Mouse (Mus musculus) testis, adult 2 months (tissue): ENCODE data around the gene Trim26. TPM values are rescaled to one million over a fixed set of nuclear protein-coding genes. Genes with fewer than 3 reads are reported as not detected.
"Not testable (repeated sequence)": the region's sequence is repeated elsewhere in the genome, so short reads cannot be mapped to it uniquely, and the experiment has no call there.

Source experiments
- H3K27ac ChIP-seq: fragments of 200-500 bp; 2 replicates; pipeline ENCODE4 v1.5.1; 2012; ENCODE audit warnings: low read depth, low read length; ENCODE audit not compliant: control insufficient read depth, insufficient read depth
- H3K27me3 ChIP-seq: fragments of 200-500 bp; 2 replicates; pipeline ENCODE4 v1.6.1; 2012; ENCODE audit warnings: mild to moderate bottlenecking, low read length, moderate library complexity; ENCODE audit not compliant: control insufficient read depth, insufficient read depth
- H3K36me3 ChIP-seq: fragments of 200-500 bp; 2 replicates; pipeline ENCODE4 v1.6.1; 2012; ENCODE audit warnings: mild to moderate bottlenecking, low read length; ENCODE audit not compliant: control insufficient read depth, insufficient read depth
- H3K4me1 ChIP-seq: fragments of 200-500 bp; 2 replicates; pipeline ENCODE4 v1.6.1; 2012; ENCODE audit warnings: low read length; ENCODE audit not compliant: control insufficient read depth, insufficient read depth
- H3K4me3 ChIP-seq: fragments of 200-500 bp; 2 replicates; pipeline ENCODE4 v1.5.1; 2012; ENCODE audit warnings: low read depth, mild to moderate bottlenecking, low read length, moderate library complexity, mixed read lengths; ENCODE audit not compliant: control insufficient read depth
- CTCF ChIP-seq: fragments of 200-500 bp; IDR thresholded peaks from 2 replicates; pipeline ENCODE4 v1.5.1; 2012; ENCODE audit warnings: low read depth, mild to moderate bottlenecking, inconsistent platforms, low read length, moderate library complexity; ENCODE audit not compliant: control insufficient read depth, insufficient read depth, insufficient replicate concordance
- POLR2A ChIP-seq: fragments of 200-500 bp; IDR thresholded peaks from 2 replicates; pipeline ENCODE4 v1.6.1; 2012; ENCODE audit warnings: low read depth, mild to moderate bottlenecking, inconsistent platforms, low read length, moderate library complexity; ENCODE audit not compliant: control insufficient read depth
- polyA plus RNA-seq: library from polyadenylated mRNA; depleted of rRNA; stranded (reverse); fragments of >200 nt; gene quantifications from 2 replicates; pipeline ENCODE4 v1.2.3, GENCODE M21; 2012

Trim26 gene
- polyA plus RNA-seq, 1 experiment, result 22.0 TPM

DNA sequence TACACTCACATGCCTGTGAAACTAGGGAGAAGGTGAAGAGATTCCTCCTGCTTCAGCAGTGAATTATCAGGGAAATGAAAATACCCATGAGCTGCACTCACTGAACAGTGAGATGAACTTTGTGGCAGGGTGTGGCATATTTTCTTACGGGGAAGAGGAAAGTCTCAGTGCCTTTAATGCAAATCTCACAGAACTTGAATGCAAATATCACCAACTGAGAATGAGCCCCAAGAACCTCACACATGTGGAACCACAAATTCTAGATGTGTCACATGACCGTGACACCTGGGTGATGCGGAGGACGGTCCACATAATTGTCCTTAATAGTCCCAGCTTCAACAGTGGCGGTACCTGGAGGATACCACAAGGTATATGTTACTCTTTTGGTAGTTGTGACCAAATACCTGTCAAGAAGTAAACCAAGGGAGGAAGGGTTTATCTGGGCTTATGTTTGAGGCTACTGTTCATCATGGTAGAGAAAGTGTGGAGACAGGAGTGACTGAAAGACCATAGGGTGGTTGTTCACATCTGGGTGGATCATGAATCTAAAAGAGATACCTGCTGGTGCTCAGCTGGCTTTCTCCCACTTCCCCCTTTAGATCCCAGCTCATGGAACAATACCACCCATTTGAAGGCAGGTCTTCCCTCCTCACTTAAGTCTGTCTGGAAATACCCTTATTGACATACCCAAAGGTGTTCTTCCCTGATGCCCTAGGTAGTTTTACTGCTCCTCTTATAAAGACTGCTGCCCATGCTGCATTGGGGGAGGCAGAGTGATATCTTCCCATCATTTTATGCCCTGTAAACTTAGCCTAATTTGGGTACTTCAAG lies 53.4 kb downstream of the Trim26 start, which contains the start of gene Trim40:
Gene Trim40, minus strand, starts transcription at position 51 of the 831 bp plus-strand sequence.
- H3K4me1 ChIP-seq, result no peaks in the 10 kb centered on the region
- H3K27me3 ChIP-seq, result no peaks in the 10 kb centered on the region
- no peak within 1 kb of the TSS for H3K4me3 ChIP-seq
- H3K36me3 ChIP-seq, result no peaks in the 10 kb centered on the region
- H3K27ac ChIP-seq, result no peak within 1 kb of the TSS
- TF ChIP-seq POLR2A (no peak), CTCF (no peak)

DNA sequence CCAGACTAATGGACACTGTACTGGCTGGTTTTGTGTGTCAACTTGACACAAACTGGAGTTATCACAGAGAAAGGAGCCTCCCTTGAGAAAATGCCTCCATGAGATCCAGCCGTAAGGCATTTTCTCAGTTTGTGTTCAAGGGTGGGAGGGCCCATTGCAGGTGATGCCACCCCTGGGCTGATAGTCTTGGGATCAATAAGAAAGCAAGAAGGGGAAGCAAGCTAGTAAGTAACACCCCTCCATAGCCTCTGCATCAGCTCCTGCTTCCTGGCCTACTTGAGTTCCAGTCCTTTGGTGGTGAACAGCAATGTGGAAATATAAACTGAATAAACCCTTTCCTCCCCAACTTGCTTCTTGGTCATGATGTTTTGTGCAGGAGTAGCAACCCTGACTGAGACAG lies 54.6 kb downstream of the Trim26 start:
- not testable (repeated sequence) for H3K4me3 ChIP-seq, H3K4me1 ChIP-seq, H3K27me3 ChIP-seq, H3K27ac ChIP-seq, H3K36me3 ChIP-seq

DNA sequence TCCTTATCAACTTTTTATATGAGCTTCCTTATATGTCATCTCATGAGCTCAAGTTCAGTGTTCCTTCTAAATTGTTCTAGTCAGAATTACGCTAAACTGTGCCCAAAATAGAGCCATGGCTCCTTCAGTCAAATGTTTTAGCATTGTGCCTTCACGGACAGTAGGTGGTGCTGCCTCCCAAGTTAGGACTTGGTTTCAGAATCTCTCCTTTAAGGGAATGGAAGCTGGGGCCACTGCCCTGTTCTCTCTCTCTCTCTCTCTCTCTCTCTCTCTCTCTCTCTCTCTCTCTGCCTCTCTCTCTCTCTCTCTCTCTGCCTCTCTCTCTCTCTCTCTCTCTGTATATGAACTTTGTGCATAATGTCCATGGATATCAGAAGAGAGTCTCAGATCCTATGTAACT lies 55.4 kb downstream of the Trim26 start:
- Histone ChIP-seq H3K27ac (no peak overlapping the region), H3K4me3 (no peak overlapping the region), H3K4me1 (no peaks in the 10 kb centered on the region), H3K36me3 (no peaks in the 10 kb centered on the region), H3K27me3 (no peaks in the 10 kb centered on the region)
- no peak for TF ChIP-seq CTCF

DNA sequence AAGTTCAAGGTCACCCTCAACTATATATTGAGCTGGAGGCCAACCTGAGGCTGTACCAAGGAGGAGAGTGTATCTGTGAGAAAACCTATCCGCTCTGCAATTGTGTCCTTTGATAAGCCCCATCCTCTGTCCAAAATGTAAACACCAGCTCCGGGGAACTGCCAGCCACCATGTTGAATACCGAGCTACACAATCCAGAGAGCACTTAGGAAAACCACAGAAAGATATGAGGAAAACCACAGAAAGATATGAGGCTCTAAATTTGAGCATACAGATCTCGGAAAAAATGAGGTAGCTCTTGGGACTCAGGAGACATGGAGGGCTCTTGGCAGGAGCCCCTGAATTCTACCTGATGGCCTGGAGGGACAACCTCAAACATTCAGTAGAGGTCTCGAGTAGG lies 56.5 kb downstream of the Trim26 start:
- Histone ChIP-seq H3K36me3 (no peaks in the 10 kb centered on the region), H3K27me3 (no peaks in the 10 kb centered on the region), H3K4me1 (no peaks in the 10 kb centered on the region), H3K4me3 (no peak overlapping the region), H3K27ac (no peak overlapping the region)
- no peak for TF ChIP-seq POLR2A
- no peak for TF ChIP-seq CTCF

DNA sequence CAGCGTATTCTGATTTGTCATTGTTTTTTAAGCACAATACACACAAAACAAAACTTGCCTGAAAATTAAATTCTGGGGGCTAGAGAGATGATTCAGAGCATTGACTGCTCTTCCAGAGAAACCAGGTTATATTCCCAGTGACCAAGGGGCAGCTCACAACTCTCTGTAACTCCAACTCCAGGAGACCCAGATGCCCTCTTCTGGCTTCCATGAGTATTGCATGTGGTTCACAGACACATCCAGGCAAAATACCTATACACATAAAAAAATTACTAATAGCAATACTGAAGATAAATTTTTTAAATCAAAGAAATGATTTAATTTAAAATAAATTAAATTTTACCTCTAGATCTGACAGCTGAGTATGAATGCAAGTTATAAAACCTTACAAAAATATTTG lies 59.6 kb downstream of the Trim26 start:
- H3K4me3 ChIP-seq, result no peak overlapping the region
- TF ChIP-seq CTCF (no peak), POLR2A (no peak)
- no peaks in the 10 kb centered on the region for H3K27me3 ChIP-seq
- H3K4me1 ChIP-seq, result no peaks in the 10 kb centered on the region
- no peaks in the 10 kb centered on the region for H3K36me3 ChIP-seq
- H3K27ac ChIP-seq, result no peak overlapping the region

DNA sequence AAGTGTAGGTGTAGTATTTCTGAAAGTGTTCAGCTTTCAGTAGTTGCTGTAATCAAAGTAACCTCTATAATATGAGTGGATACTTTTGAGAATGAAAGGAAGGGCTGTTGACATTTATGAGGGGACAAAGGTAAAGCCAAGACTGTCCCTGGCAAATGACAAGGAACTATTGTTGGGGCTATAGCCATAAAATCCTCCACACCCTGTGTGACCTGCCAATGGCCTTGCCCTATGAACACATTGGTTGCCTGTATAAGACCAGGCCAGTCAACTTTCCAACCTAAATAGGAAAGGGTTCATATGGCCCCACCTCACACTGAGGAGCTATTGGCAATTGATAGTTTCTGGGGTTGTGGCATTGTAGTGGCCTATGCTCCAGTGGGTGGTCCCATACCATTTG lies 60.1 kb downstream of the Trim26 start:
- Histone ChIP-seq H3K4me1 (no peaks in the 10 kb centered on the region), H3K4me3 (no peak overlapping the region), H3K36me3 (no peaks in the 10 kb centered on the region), H3K27me3 (no peaks in the 10 kb centered on the region), H3K27ac (no peak overlapping the region)
- TF ChIP-seq CTCF, result no peak
- no peak for TF ChIP-seq POLR2A

DNA sequence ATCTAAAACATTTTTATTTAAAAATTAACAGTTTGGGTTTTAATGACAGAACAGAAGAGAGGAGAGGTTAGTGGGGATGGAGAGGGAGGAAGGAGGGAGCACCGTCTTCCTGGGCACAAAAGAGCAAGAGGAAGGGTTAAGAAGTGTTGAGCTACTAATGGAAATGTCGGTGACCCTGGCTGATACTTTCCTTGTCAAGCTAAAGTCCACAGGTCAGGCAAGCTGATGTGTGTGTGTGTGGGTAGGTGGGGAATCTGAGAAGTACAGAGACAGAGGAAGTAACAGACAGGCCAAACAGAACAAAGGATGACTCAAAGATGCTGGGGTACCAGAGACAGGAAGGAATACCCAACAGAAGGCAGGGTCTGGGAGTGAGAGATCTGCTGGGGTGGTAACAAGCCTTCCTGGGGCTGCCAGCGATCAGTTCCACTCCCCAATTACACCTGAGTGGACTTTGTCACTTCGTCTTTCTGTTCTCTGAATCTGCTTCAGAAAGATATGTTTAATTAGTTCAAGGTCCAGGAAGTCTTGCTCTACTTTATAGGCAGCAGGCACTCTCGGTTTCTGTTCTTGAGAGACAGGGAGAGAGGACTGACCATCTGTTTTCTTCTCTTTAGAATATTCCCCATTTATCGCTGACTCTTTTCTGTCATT lies 60.7 kb downstream of the Trim26 start, which contains the start of gene Trim31:
Gene Trim31, plus strand, starts transcription at position 567 of the 654 bp plus-strand sequence.
- Histone ChIP-seq H3K27me3 (no peaks in the 10 kb centered on the region), H3K4me1 (no peaks in the 10 kb centered on the region), H3K4me3 (no peak within 1 kb of the TSS), H3K36me3 (no peaks in the 10 kb centered on the region), H3K27ac (no peak within 1 kb of the TSS)
- TF ChIP-seq POLR2A, result no peak
- TF ChIP-seq CTCF, result no peak
